15 mouse cellular contexts compared by ENCODE assay signal in the genomic region with DNA sequence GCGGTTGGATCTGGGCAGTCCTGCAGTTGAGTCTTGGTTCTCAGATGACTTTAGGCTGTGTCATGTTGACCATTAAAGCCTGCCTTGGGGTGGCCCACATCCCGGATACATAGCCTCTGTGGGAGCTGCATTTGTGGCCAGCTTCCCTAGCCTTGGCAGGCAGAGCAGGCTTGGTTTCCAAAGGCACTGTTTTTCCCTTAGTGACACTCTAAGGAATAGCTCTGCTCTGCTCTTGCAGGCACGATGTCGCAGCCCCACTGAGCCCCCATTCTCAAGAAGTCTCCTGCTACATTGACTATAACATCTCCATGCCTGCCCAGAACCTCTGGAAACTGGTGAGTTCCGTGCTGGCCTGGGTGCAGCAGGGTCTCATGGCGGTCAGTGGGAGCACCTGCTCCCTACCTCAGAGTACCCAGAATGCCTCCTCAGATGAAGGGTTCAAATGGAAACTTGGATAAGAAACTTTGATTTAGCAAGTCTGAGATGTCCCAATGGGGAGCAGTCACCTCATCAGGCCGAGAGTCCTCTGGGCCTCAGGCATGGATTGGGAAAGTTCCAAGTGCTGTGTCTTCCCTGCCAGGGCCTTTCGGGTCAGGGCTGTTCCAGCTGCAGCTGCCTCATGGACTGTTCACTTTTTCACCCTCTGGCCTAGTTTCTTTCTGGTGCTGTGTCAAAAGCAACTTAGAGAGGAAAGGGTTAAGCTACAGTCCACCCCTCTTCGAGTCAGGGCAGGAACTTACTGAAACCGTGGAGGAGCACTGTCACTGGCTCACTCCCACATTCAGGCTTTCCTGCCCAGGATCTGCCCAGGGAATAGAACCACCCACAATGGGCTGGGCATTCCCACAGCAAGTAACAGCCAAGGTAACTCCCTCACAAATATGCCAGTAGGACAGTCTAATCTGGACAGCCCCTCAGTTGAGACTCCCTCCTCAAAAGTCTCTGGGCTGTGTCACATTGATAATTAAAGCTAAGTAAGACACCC. TPM values are rescaled to one million over a fixed set of nuclear protein-coding genes. Genes with fewer than 3 reads are reported as not detected.
DNase-seq lines count a peak whose midpoint lies in the region.
"Had no signal": no experiment of that assay in that cellular context is flagged by ENCODE, and none has a peak within 500 bp of the region (broad histone marks: within the 10 kb centered on the region; RNA-seq: fewer than 3 reads in every experiment).

No protein-coding gene starts in this region.

- no peak overlapping the region for H3K27ac ChIP-seq in heart, embryonic 10.5 days
- H3K27ac ChIP-seq: embryonic facial prominence, embryonic 15.5 days; forebrain, embryonic 15.5 days; left cerebral cortex, adult 2 months; midbrain, embryonic 12.5 days had no signal

- no peaks in the 10 kb centered on the region for H3K27me3 ChIP-seq in heart, embryonic 10.5 days (ENCODE audit: insufficient read depth, poor library complexity, severe bottlenecking)
- H3K27me3 ChIP-seq: embryonic facial prominence, embryonic 15.5 days; forebrain, embryonic 15.5 days; midbrain, embryonic 12.5 days had no signal

- H3K9me3 ChIP-seq in heart, embryonic 10.5 days, result no peaks in the 10 kb centered on the region
- H3K9me3 ChIP-seq: embryonic facial prominence, embryonic 15.5 days; forebrain, embryonic 15.5 days; midbrain, embryonic 12.5 days had no signal

- H3K36me3 ChIP-seq in heart, embryonic 10.5 days, result peaks cover 94% of the 10 kb centered on the region

- H3K4me1 ChIP-seq in heart, embryonic 10.5 days, result peaks cover 16% of the 10 kb centered on the region; the same call in 1 of the 2 replicates
- H3K4me1 ChIP-seq: embryonic facial prominence, embryonic 15.5 days; forebrain, embryonic 15.5 days; midbrain, embryonic 12.5 days had no signal

- peak; percentile 48 to 59 for DNase-seq in heart, adult 18-20 months
- DNase-seq in heart, embryonic 10.5 days (ENCODE audit: low spot score), result no peak
- DNase-seq in testis, postnatal 14 days (ENCODE audit: low spot score), result peak; percentile 55
- no peak for DNase-seq in testis, postnatal 10 days (ENCODE audit: low spot score)
- DNase-seq in kidney, postnatal 36 days, result peak; percentile 64 to 70
- DNase-seq in B cell, adult 2 months, result no peak
- no peak for DNase-seq in right cerebral cortex, adult 18-20 months
- DNase-seq in right cerebral cortex, postnatal 36 days (ENCODE audit: low spot score in 2 of 2), result no peak
- DNase-seq: cerebellum, adult 11 months; lung, embryonic 14.5 days; thymus, postnatal 4 days had no signal

- no peak overlapping the region for H3K4me3 ChIP-seq in heart, embryonic 10.5 days
- H3K4me3 ChIP-seq: embryonic facial prominence, embryonic 15.5 days; forebrain, embryonic 15.5 days; left cerebral cortex, adult 2 months; midbrain, embryonic 12.5 days had no signal

- 80% methylated on average over 10 of the region's 10 CpGs for WGBS in heart, embryonic 10.5 days

RNA-seq across cellular contexts. Expression of a gene that starts 11.3 kb away (rescaled TPM):
- total RNA-seq in heart, adult 18-20 months (2021), result 10 to 100 TPM; 20.3 to 26.7 TPM
- polyA plus RNA-seq in heart, embryonic 10.5 days (2016; fragmentation: Nextera tagmentation; extraction: Ambion mirVana), result 63.1 and 65.8 TPM in 2 replicates

RNA-seq across cellular contexts. Expression of a gene that starts 12.3 kb away (rescaled TPM):
- 10 to 100 TPM; 13.7 to 17.8 TPM for total RNA-seq in heart, adult 18-20 months (2021)
- 18.8 and 24.2 TPM in 2 replicates for polyA plus RNA-seq in heart, embryonic 10.5 days (2016; fragmentation: Nextera tagmentation; extraction: Ambion mirVana)

RNA-seq across cellular contexts. Expression of a gene that starts 38.5 kb away (rescaled TPM):
- 10 to 100 TPM; 67.6 to 75.5 TPM for total RNA-seq in heart, adult 18-20 months (2021)
- 22.0 and 27.2 TPM in 2 replicates for polyA plus RNA-seq in heart, embryonic 10.5 days (2016; fragmentation: Nextera tagmentation; extraction: Ambion mirVana)

RNA-seq across cellular contexts. Expression of a gene that starts 39.2 kb away (rescaled TPM):
- total RNA-seq in heart, adult 18-20 months (2021), result 100 to 1,000 TPM; 214 to 232 TPM
- 318 and 348 TPM in 2 replicates for polyA plus RNA-seq in heart, embryonic 10.5 days (2016; fragmentation: Nextera tagmentation; extraction: Ambion mirVana)

Comparison
In these comparisons a context has a peak if more than half of its experiments do, and no peak if none do; other contexts are left out.
1. DNase-seq: peak in heart, adult 18-20 months (2 of 2), testis, postnatal 14 days (single experiment) and kidney, postnatal 36 days (2 of 2); none in heart, embryonic 10.5 days (single experiment), testis, postnatal 10 days (single experiment), B cell, adult 2 months (0 of 2), right cerebral cortex, adult 18-20 months (single experiment) and right cerebral cortex, postnatal 36 days (0 of 2).